Mouse (Mus musculus): ENCODE measurements around the gene Lrrc8a. TPM values are rescaled to one million over a fixed set of nuclear protein-coding genes. Genes with fewer than 3 reads are reported as not detected.

Lrrc8a gene
- total RNA-seq, 1 experiment, result 26.6 TPM

DNA sequence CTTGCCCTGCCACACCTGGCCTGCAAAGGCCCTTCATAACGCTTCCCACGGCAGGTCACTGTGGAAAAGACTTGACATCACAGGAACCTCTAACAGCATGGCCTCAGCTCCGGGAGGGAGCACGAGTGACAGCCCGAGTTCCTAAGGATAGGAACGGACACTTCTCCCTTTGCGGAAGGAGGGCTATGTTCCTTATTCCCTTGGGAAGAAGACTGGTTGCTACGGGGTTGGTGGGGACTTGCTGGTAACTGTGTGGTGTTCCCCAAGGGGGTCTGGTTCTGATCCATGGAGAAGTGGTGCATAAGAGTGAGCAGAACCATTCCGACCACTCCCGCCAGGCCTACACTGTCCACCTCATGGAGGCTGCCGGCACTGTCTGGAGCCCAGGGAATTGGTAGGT, 43.2 kb downstream of the Lrrc8a start, which contains the start of gene Gm28038:
Gene Gm28038 (plus strand): TSS at position 301 of the 400 bp plus-strand sequence.
- DNase-seq (ENCODE audit: low read depth, low spot score), result no peak
- H3K9ac ChIP-seq (ENCODE audit: insufficient read depth, low read depth, low read length, poor library complexity, severe bottlenecking), result no peak within 1 kb of the TSS
- peaks cover 0 to 3% of the 10 kb centered on the region in 2 experiments; a peak in 1 of 4 replicates for H3K4me1 ChIP-seq (ENCODE audit: control insufficient read depth in 2 of 2, insufficient read depth in 2 of 2, low read length in 2 of 2, poor library complexity in 1 of 2)
- in situ Hi-C loops (cut with MboI; ENCODE audit: low sequenced_read_pairs in 2 of 2, unreplicated experiment in 2 of 2), result no loop called here
- H3K9me3 ChIP-seq (ENCODE audit: control insufficient read depth, insufficient read depth, low read depth, low read length), result no peaks in the 10 kb centered on the region
- H3K4me3 ChIP-seq (ENCODE audit: insufficient read depth in 1 of 2, low read depth in 1 of 2, low read length in 2 of 2, poor library complexity in 1 of 2, severe bottlenecking in 1 of 2), result no peak within 1 kb of the TSS
- no peak for TF ChIP-seq CHD2 (IDR thresholded peaks at IDR 0.05; ENCODE audit: low read depth, low read length)
- TF ChIP-seq HCFC1 (IDR thresholded peaks at IDR 0.05; ENCODE audit: borderline replicate concordance, insufficient read depth, low read length), result no peak
- TF ChIP-seq ZC3H11A (IDR thresholded peaks at IDR 0.05; ENCODE audit: borderline replicate concordance, low read depth, low read length), result no peak
- no peak for TF ChIP-seq ZNF384 (IDR thresholded peaks at IDR 0.05; ENCODE audit: low read depth, low read length)
- no peak for TF ChIP-seq MAFK (IDR thresholded peaks at IDR 0.05; ENCODE audit: insufficient read depth, low read depth, low read length)
- H3K36me3 ChIP-seq (ENCODE audit: control insufficient read depth, insufficient read depth, low read length, poor library complexity, severe bottlenecking), result no peaks in the 10 kb centered on the region
- H3K27ac ChIP-seq (ENCODE audit: insufficient read depth, low read depth, low read length, poor library complexity, severe bottlenecking), result no peak within 1 kb of the TSS

DNA sequence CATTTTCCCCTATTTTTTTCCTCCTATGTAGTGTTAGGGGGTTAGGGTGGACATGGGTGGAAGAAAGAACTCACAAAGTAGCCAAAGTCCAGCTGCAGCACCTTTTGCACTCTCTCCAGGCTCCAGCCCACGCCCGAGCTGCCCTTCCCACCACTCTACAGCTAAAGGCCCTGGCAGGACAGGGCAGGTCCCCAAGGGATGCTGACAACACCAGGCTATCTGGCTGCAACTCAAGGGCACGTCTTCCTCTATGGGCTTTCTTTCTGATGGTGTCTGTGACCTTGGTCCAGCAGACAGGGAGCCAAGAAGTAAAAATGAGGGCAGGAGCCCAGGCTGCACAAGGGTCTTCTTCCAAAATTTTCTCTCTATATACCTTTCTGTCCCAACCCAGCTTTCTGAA, 44.1 kb downstream of the Lrrc8a start:
- Histone ChIP-seq H3K36me3 (ENCODE audit: control insufficient read depth, insufficient read depth, low read length, poor library complexity, severe bottlenecking) (no peaks in the 10 kb centered on the region), H3K27ac (ENCODE audit: insufficient read depth, low read depth, low read length, poor library complexity, severe bottlenecking) (no peak overlapping the region), H3K9me3 (ENCODE audit: control insufficient read depth, insufficient read depth, low read depth, low read length) (no peaks in the 10 kb centered on the region), H3K4me1 (ENCODE audit: control insufficient read depth in 2 of 2, insufficient read depth in 2 of 2, low read length in 2 of 2, poor library complexity in 1 of 2) (peaks cover 0 to 3% of the 10 kb centered on the region in 2 experiments; a peak in 1 of 4 replicates), H3K4me3 (ENCODE audit: insufficient read depth in 1 of 2, low read depth in 1 of 2, low read length in 2 of 2, poor library complexity in 1 of 2, severe bottlenecking in 1 of 2) (no peak overlapping the region), H3K9ac (ENCODE audit: insufficient read depth, low read depth, low read length, poor library complexity, severe bottlenecking) (no peak overlapping the region)
- no peak for TF ChIP-seq ZNF384 (IDR thresholded peaks at IDR 0.05; ENCODE audit: low read depth, low read length)
- TF ChIP-seq HCFC1 (IDR thresholded peaks at IDR 0.05; ENCODE audit: borderline replicate concordance, insufficient read depth, low read length), result no peak
- no peak for TF ChIP-seq MAFK (IDR thresholded peaks at IDR 0.05; ENCODE audit: insufficient read depth, low read depth, low read length)
- in situ Hi-C loops (cut with MboI; ENCODE audit: low sequenced_read_pairs in 2 of 2, unreplicated experiment in 2 of 2), result no loop called here
- DNase-seq (ENCODE audit: low read depth, low spot score), result no peak

DNA sequence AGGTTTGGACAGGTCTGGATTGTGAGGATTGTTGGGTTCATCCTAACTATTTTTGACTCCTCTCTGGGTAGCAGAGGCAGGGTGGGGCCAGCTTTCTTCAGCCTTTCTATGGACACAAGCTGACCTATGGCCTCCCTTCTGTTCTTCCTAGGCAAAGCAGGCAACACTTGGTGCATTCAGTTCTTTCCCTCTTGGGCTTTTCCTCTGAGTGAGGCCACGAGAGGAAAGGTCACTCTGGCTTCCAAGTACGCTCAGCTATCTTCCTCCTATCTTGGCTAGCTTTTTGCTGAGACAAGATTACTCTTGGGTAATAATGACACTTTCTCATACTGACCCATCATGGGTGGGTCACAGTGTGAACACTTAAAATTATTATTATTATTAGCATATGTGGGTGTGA, 45.7 kb downstream of the Lrrc8a start:
- H3K36me3 ChIP-seq (ENCODE audit: control insufficient read depth, insufficient read depth, low read length, poor library complexity, severe bottlenecking), result no peaks in the 10 kb centered on the region
- peaks cover 0 to 3% of the 10 kb centered on the region in 2 experiments; a peak in 1 of 4 replicates for H3K4me1 ChIP-seq (ENCODE audit: control insufficient read depth in 2 of 2, insufficient read depth in 2 of 2, low read length in 2 of 2, poor library complexity in 1 of 2)
- no peak for DNase-seq (ENCODE audit: low read depth, low spot score)
- TF ChIP-seq HCFC1 (IDR thresholded peaks at IDR 0.05; ENCODE audit: borderline replicate concordance, insufficient read depth, low read length), result no peak
- no peak for TF ChIP-seq MAFK (IDR thresholded peaks at IDR 0.05; ENCODE audit: insufficient read depth, low read depth, low read length)
- no peak for TF ChIP-seq ZC3H11A (IDR thresholded peaks at IDR 0.05; ENCODE audit: borderline replicate concordance, low read depth, low read length)
- no peak for TF ChIP-seq ZNF384 (IDR thresholded peaks at IDR 0.05; ENCODE audit: low read depth, low read length)
- no peak for TF ChIP-seq CHD2 (IDR thresholded peaks at IDR 0.05; ENCODE audit: low read depth, low read length)
- in situ Hi-C loops (cut with MboI; ENCODE audit: low sequenced_read_pairs in 2 of 2, unreplicated experiment in 2 of 2), result no loop called here
- H3K27ac ChIP-seq (ENCODE audit: insufficient read depth, low read depth, low read length, poor library complexity, severe bottlenecking), result no peak overlapping the region
- no peaks in the 10 kb centered on the region for H3K9me3 ChIP-seq (ENCODE audit: control insufficient read depth, insufficient read depth, low read depth, low read length)
- H3K9ac ChIP-seq (ENCODE audit: insufficient read depth, low read depth, low read length, poor library complexity, severe bottlenecking), result no peak overlapping the region
- H3K4me3 ChIP-seq (ENCODE audit: insufficient read depth in 1 of 2, low read depth in 1 of 2, low read length in 2 of 2, poor library complexity in 1 of 2, severe bottlenecking in 1 of 2), result no peak overlapping the region

DNA sequence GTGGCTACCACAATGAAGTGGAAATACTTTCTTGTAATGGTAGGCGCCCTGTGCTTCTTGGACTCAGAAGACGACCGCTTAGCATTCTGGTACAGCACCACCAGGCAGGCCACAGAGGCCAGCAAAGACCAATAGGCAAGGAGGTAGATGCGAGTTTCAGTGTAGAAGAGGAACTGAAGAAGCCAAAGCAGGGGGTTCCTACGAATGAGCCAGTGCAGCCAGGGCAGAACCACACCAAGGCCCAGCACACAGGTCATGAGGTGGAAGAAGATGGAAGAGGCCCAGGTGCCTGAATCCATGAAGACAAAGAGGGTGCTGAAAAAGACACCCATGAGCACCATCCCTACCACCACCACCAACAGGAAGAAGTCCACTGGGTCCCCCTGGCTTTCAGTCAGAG, 47.5 kb downstream of the Lrrc8a start:
- in situ Hi-C loops (cut with MboI; ENCODE audit: low sequenced_read_pairs in 2 of 2, unreplicated experiment in 2 of 2), result no loop called here
- peak overlapping the region; percentile 78 to 81; a peak in 1 of 4 replicates for H3K4me3 ChIP-seq (ENCODE audit: insufficient read depth in 1 of 2, low read depth in 1 of 2, low read length in 2 of 2, poor library complexity in 1 of 2, severe bottlenecking in 1 of 2)
- no peaks in the 10 kb centered on the region for H3K9me3 ChIP-seq (ENCODE audit: control insufficient read depth, insufficient read depth, low read depth, low read length)
- no peak for DNase-seq (ENCODE audit: low read depth, low spot score)
- H3K4me1 ChIP-seq (ENCODE audit: control insufficient read depth in 2 of 2, insufficient read depth in 2 of 2, low read length in 2 of 2, poor library complexity in 1 of 2), result peaks cover 0 to 3% of the 10 kb centered on the region in 2 experiments; a peak in 1 of 4 replicates
- H3K36me3 ChIP-seq (ENCODE audit: control insufficient read depth, insufficient read depth, low read length, poor library complexity, severe bottlenecking), result no peaks in the 10 kb centered on the region
- TF ChIP-seq HCFC1 (IDR thresholded peaks at IDR 0.05; ENCODE audit: borderline replicate concordance, insufficient read depth, low read length) (no peak), CHD2 (IDR thresholded peaks at IDR 0.05; ENCODE audit: low read depth, low read length) (no peak), ZC3H11A (IDR thresholded peaks at IDR 0.05; ENCODE audit: borderline replicate concordance, low read depth, low read length) (no peak), MAFK (IDR thresholded peaks at IDR 0.05; ENCODE audit: insufficient read depth, low read depth, low read length) (no peak), ZNF384 (IDR thresholded peaks at IDR 0.05; ENCODE audit: low read depth, low read length) (no peak)
- no peak overlapping the region for H3K9ac ChIP-seq (ENCODE audit: insufficient read depth, low read depth, low read length, poor library complexity, severe bottlenecking)
- H3K27ac ChIP-seq (ENCODE audit: insufficient read depth, low read depth, low read length, poor library complexity, severe bottlenecking), result no peak overlapping the region

All from ES-E14 (cell line).